9 mouse cellular contexts compared by ENCODE assay signal in genomic region chr4:129113083-129113988, GRCm38 (mm10). TPM values are rescaled to one million over a fixed set of nuclear protein-coding genes. Genes with fewer than 3 reads are reported as not detected.
DNase-seq lines count a peak whose midpoint lies in the region; ATAC-seq and TF ChIP-seq lines count a peak whose summit lies in the region.
"Had no signal": no experiment of that assay in that cellular context is flagged by ENCODE, and none has a peak within 500 bp of the region (broad histone marks: within the 10 kb centered on the region; RNA-seq: fewer than 3 reads in every experiment).

No protein-coding gene starts in this region.

- WGBS in liver, embryonic 15.5 days (ENCODE audit: insufficient replicate concordance): 28% methylated on average over 28 of the region's 28 CpGs
- WGBS in neural tube, embryonic 12.5 days: 33% methylated on average over 28 of the region's 28 CpGs
- whole genome bisulfite sequencing in thymus, adult 2 months: 29% methylated on average over 28 of the region's 28 CpGs

- H3K4me3 ChIP-seq in liver, embryonic 15.5 days (replicated peaks): no peak overlapping the region
- no peak overlapping the region for H3K4me3 ChIP-seq in neural tube, embryonic 12.5 days
- H3K4me3 ChIP-seq in thymus, adult 2 months (ENCODE audit: control insufficient read depth, insufficient read depth, low read length): no peak overlapping the region
- H3K4me3 ChIP-seq: heart, embryonic 13.5 days had no signal

- peak; percentile 96 for DNase-seq in A20 (ENCODE audit: low read depth, low spot score)
- DNase-seq in WW6 (ENCODE audit: low read depth, low spot score): peak; percentile 89
- peak; percentile 89 for DNase-seq in embryo, embryonic 10.5 days (ENCODE audit: low spot score)
- DNase-seq in heart, postnatal 10 days: peak; percentile 27 to 76
- DNase-seq in kidney, postnatal 4 days: peak; percentile 90 to 93
- DNase-seq in thymus, adult 2 months: peak; percentile 41

- H3K36me3 ChIP-seq in liver, embryonic 15.5 days (replicated peaks): no peaks in the 10 kb centered on the region
- H3K36me3 ChIP-seq in neural tube, embryonic 12.5 days: no peaks in the 10 kb centered on the region
- no peaks in the 10 kb centered on the region for H3K36me3 ChIP-seq in thymus, adult 2 months (ENCODE audit: control insufficient read depth, insufficient read depth, low read length)
- H3K36me3 ChIP-seq: heart, embryonic 13.5 days had no signal

- peaks cover 51% of the 10 kb centered on the region for H3K27me3 ChIP-seq in liver, embryonic 15.5 days
- H3K27me3 ChIP-seq in neural tube, embryonic 12.5 days (replicated peaks): no peaks in the 10 kb centered on the region
- H3K27me3 ChIP-seq in thymus, adult 2 months (ENCODE audit: control insufficient read depth, insufficient read depth, low read length): no peaks in the 10 kb centered on the region; the same call in 1 of the 2 replicates

- no peak overlapping the region for H3K4me2 ChIP-seq in liver, embryonic 15.5 days
- H3K4me2 ChIP-seq in neural tube, embryonic 12.5 days (replicated peaks): no peak overlapping the region
- H3K4me2 ChIP-seq: heart, embryonic 13.5 days had no signal

- no peaks in the 10 kb centered on the region; the same call in 1 of the 2 replicates for H3K4me1 ChIP-seq in liver, embryonic 15.5 days (replicated peaks)
- H3K4me1 ChIP-seq in neural tube, embryonic 12.5 days: peaks cover 24% of the 10 kb centered on the region
- H3K4me1 ChIP-seq in thymus, adult 2 months (replicated peaks; ENCODE audit: control insufficient read depth, insufficient read depth, low read length): peaks cover 5% of the 10 kb centered on the region; the same call in 1 of the 2 replicates
- H3K4me1 ChIP-seq: heart, embryonic 13.5 days had no signal

- TF ChIP-seq POLR2A in thymus, adult 2 months (IDR thresholded peaks at IDR 0.05; ENCODE audit: control insufficient read depth, extremely low read depth, insufficient read depth, low read length, poor library complexity): no peak

- intact Hi-C loops in heart, postnatal 10 days (cut with DNase I): no loop called here

- no peaks in the 10 kb centered on the region for H3K9me3 ChIP-seq in liver, embryonic 15.5 days (replicated peaks)
- no peaks in the 10 kb centered on the region for H3K9me3 ChIP-seq in neural tube, embryonic 12.5 days
- H3K9me3 ChIP-seq: heart, embryonic 13.5 days had no signal

- H3K9ac ChIP-seq in liver, embryonic 15.5 days: no peak overlapping the region
- no peak overlapping the region for H3K9ac ChIP-seq in neural tube, embryonic 12.5 days
- H3K9ac ChIP-seq: heart, embryonic 13.5 days had no signal

- TF ChIP-seq CTCF in thymus, adult 2 months (IDR thresholded peaks at IDR 0.05; ENCODE audit: borderline replicate concordance, control insufficient read depth, extremely low read depth, insufficient read depth, low read length, poor library complexity): peak; percentile 76

- no peak overlapping the region for H3K27ac ChIP-seq in liver, embryonic 15.5 days (replicated peaks)
- H3K27ac ChIP-seq in neural tube, embryonic 12.5 days: no peak overlapping the region
- no peak overlapping the region for H3K27ac ChIP-seq in thymus, adult 2 months (ENCODE audit: control insufficient read depth, insufficient read depth, low read length)
- H3K27ac ChIP-seq: heart, embryonic 13.5 days had no signal

- peak; percentile 54; the same call in 1 of the 2 replicates for ATAC-seq in liver, embryonic 15.5 days (ENCODE audit: insufficient read depth)
- ATAC-seq in neural tube, embryonic 12.5 days (ENCODE audit: low FRiP score, low read depth): peak; percentile 88

RNA-seq across cellular contexts. Expression of gene Tmem54, which starts 8.0 kb away (rescaled TPM):
- not detected for total RNA-seq in heart, postnatal 10 days (2021)
- 1.2 and 1.9 TPM in 2 replicates for polyA plus RNA-seq in liver, embryonic 15.5 days (2015; fragmentation: Nextera tagmentation; extraction: Ambion mirVana)
- polyA plus RNA-seq in neural tube, embryonic 12.5 days (2016; fragmentation: Nextera tagmentation; extraction: Ambion mirVana): 0.68 and 0.79 TPM in 2 replicates
- 3.9 and 5.5 TPM in 2 replicates for polyA plus RNA-seq in thymus, adult 2 months (2012; rRNA removed)

RNA-seq across cellular contexts. Expression of gene Hpca, which starts 8.5 kb away (rescaled TPM):
- under 1 TPM in 1 of 2 experiments, not detected in 1; 0.47 TPM for total RNA-seq in heart, postnatal 10 days (2021)
- polyA plus RNA-seq in liver, embryonic 15.5 days (2015; fragmentation: Nextera tagmentation; extraction: Ambion mirVana): 0.31 and 0.66 TPM in 2 replicates
- polyA plus RNA-seq in neural tube, embryonic 12.5 days (2016; fragmentation: Nextera tagmentation; extraction: Ambion mirVana): 19.8 and 21.3 TPM in 2 replicates
- 0.92 and 1.0 TPM in 2 replicates for polyA plus RNA-seq in thymus, adult 2 months (2012; rRNA removed)

RNA-seq across cellular contexts. Expression of gene Fndc5, which starts 23.5 kb away (rescaled TPM):
- 100 to 1,000 TPM; 162 to 167 TPM for total RNA-seq in heart, postnatal 10 days (2021)
- polyA plus RNA-seq in liver, embryonic 15.5 days (2015; fragmentation: Nextera tagmentation; extraction: Ambion mirVana): 1.0 and 1.1 TPM in 2 replicates
- polyA plus RNA-seq in neural tube, embryonic 12.5 days (2016; fragmentation: Nextera tagmentation; extraction: Ambion mirVana): 21.7 and 21.8 TPM in 2 replicates
- 1.5 and 7.0 TPM in 2 replicates for polyA plus RNA-seq in thymus, adult 2 months (2012; rRNA removed)

RNA-seq across cellular contexts. Expression of gene Rnf19b, which starts 55.3 kb away (rescaled TPM):
- total RNA-seq in heart, postnatal 10 days (2021): 10 to 100 TPM; 20.9 to 22.2 TPM
- 4.8 and 5.5 TPM in 2 replicates for polyA plus RNA-seq in liver, embryonic 15.5 days (2015; fragmentation: Nextera tagmentation; extraction: Ambion mirVana)
- 17.2 and 17.3 TPM in 2 replicates for polyA plus RNA-seq in neural tube, embryonic 12.5 days (2016; fragmentation: Nextera tagmentation; extraction: Ambion mirVana)
- polyA plus RNA-seq in thymus, adult 2 months (2012; rRNA removed): 74.1 and 82.3 TPM in 2 replicates

Comparison
In these comparisons a context has a peak if more than half of its experiments do, and no peak if none do; other contexts are left out.
1. DNase-seq: peak in every context shown above with its lines; median percentile 96 in A20; 92 in kidney, postnatal 4 days; 89 in WW6; 89 in embryo, embryonic 10.5 days; 52 in heart, postnatal 10 days; 41 in thymus, adult 2 months.
2. RNA of gene Hpca, which starts 8.5 kb away (polyA plus RNA-seq): 19.8 to 21.3 TPM in neural tube, embryonic 12.5 days; 0.92 to 1.0 TPM in thymus, adult 2 months and 0.31 to 0.66 TPM in liver, embryonic 15.5 days; every median in the first group is over 10 times any median in the second.